Mouse (Mus musculus) forebrain, postnatal 0 days (tissue): ENCODE results near the gene Gkn3. TPM values are rescaled to one million over a fixed set of nuclear protein-coding genes. Genes with fewer than 3 reads are reported as not detected.
A peak's percentile ranks its signal among the peaks of the same experiment; 100 is the strongest.

Experiments used
- ATAC-seq: fragments of 200-750 bp; cut with Nextera tagmentation; 2 replicates; pipeline ENCODE4 v1.8.0; 2017; ENCODE audit warnings: mild to moderate bottlenecking, moderate library complexity
- DNase-seq: peaks from one replicate; pipeline ENCODE4 v3.0.0-alpha.2; 2015
- H3K27ac ChIP-seq: fragments of 300-500 bp; sonication (generic); 2 replicates; pipeline ENCODE4 v1.5.1; 2014; ENCODE audit warnings: low read depth, mild to moderate bottlenecking, antibody characterized with exemption, low read length, moderate library complexity, mixed read lengths
- H3K27me3 ChIP-seq: fragments of 300-500 bp; sonication (generic); 2 replicates; pipeline ENCODE4 v1.6.1; 2014; ENCODE audit warnings: mild to moderate bottlenecking, low read length, mixed read lengths; ENCODE audit not compliant: insufficient read depth
- H3K36me3 ChIP-seq: fragments of 300-500 bp; sonication (generic); 2 replicates; pipeline ENCODE4 v1.6.1; 2014; ENCODE audit warnings: mild to moderate bottlenecking, moderate library complexity; ENCODE audit not compliant: insufficient read depth
- H3K4me1 ChIP-seq: fragments of 300-500 bp; sonication (generic); 2 replicates; pipeline ENCODE4 v1.6.1; 2014; ENCODE audit warnings: antibody characterized with exemption; ENCODE audit not compliant: insufficient read depth
- H3K4me2 ChIP-seq: fragments of 300-500 bp; sonication (generic); 2 replicates; pipeline ENCODE4 v1.6.1; 2014; ENCODE audit warnings: low read depth, mild to moderate bottlenecking, moderate library complexity
- H3K4me3 ChIP-seq: fragments of 300-500 bp; sonication (generic); 2 replicates; pipeline ENCODE4 v1.5.1; 2014; ENCODE audit warnings: low read depth, low read length, mixed read lengths
- H3K9ac ChIP-seq: fragments of 300-500 bp; sonication (generic); 2 replicates; pipeline ENCODE4 v1.6.1; 2014; ENCODE audit warnings: mild to moderate bottlenecking
- H3K9me3 ChIP-seq: fragments of 300-500 bp; sonication (generic); 2 replicates; pipeline ENCODE4 v1.6.1; 2016; ENCODE audit warnings: low read length
- CTCF ChIP-seq: sonication (generic); IDR thresholded peaks from 2 replicates; pipeline ENCODE4 v1.5.1; 2016; ENCODE audit warnings: antibody characterized with exemption, control low read depth, low read depth
- WGBS: fragments of 180-500 bp; shearing (Covaris S2); extraction: QIAGEN DNeasy Blood & Tissue Kit; methylation state at CpG from one replicate; pipeline ENCODE4 v1.1.7; 2014; 5-methylcytosine and 5-hydroxymethylcytosine counted together
- polyA plus RNA-seq: library from polyadenylated mRNA; unstranded; fragments of >200 nt; fragmentation: Nextera tagmentation; extraction: Ambion mirVana; gene quantifications from 2 replicates; pipeline ENCODE4 v1.2.1, GENCODE M21; 2015
- total RNA-seq: library from RNA; depleted of rRNA; stranded (reverse); fragments of >200 nt; gene quantifications from 2 replicates; pipeline ENCODE4 v1.2.3, GENCODE M21; 2014

The Gkn3 gene
- total and polyA plus RNA-seq, 2 experiments from 2014 or later = 0.86 TPM; not detected in 1

DNA sequence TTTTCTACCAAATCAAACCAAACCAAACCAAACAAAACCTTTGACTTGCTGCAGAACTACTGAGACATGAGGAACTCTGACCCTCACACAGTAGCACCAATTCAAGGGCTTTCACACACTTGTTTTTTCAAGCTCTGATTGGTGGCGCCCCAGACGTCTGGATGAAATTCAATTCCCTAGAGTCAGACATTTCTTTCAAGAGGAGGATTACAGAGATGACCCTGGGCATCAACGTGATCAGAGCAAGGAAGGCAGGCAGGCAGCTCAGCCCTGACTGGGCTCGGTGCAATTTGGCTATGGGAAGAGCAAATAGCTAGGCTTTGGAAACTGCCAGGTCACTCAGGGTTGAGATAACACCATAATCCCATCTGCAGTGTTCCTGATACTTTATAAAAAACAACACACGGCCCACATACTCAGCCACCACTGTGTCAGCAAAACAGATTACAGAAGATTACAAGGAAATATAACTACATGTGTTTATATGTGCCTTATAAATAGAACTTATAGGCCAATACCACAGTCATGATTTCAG is 787 bp upstream of the Gkn3 start:
- DNase-seq (no peak), ATAC-seq (no peak)
- H3K9ac ChIP-seq = no peak overlapping the region
- no peaks in the 10 kb centered on the region for H3K36me3 ChIP-seq
- no peak overlapping the region for H3K27ac ChIP-seq
- H3K27me3 ChIP-seq = 0 out of 2 replicates have a peak, but pooled peaks cover 2% of the 10 kb centered on the region
- H3K4me3 ChIP-seq = no peak overlapping the region
- 42% methylated on average over 5 of the region's 5 CpGs for WGBS
- no peaks in the 10 kb centered on the region for H3K9me3 ChIP-seq
- no peak for TF ChIP-seq CTCF
- H3K4me1 ChIP-seq = no peaks in the 10 kb centered on the region
- H3K4me2 ChIP-seq = no peak overlapping the region

DNA sequence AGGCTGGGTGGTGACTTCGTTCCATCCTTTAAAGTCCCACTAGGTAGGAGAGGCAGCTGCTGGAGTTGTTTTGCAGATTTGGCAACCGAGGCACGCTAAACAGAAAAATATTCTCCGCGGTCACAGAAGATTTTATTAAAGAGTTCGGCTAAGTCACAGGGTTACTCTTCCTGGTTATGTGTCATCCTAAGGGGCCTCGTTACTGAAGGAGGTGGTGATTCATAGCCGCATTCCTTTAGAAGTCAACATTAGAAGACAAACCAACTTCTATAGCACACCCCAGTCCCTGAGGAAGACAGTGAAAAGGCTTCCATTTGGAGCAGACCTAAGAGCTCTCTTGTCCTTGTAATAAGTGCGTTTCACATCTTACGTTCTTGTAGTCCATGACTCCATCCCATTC is 2.1 kb downstream of the Gkn3 start:
- 0 out of 2 replicates have a peak, but pooled peaks cover 2% of the 10 kb centered on the region for H3K27me3 ChIP-seq
- no peaks in the 10 kb centered on the region for H3K9me3 ChIP-seq
- ATAC-seq = no peak
- H3K27ac ChIP-seq = no peak overlapping the region
- WGBS = 83% methylated on average over 10 of the region's 10 CpGs
- H3K9ac ChIP-seq = no peak overlapping the region
- TF ChIP-seq CTCF = no peak
- no peak overlapping the region for H3K4me2 ChIP-seq
- H3K36me3 ChIP-seq = no peaks in the 10 kb centered on the region
- no peak overlapping the region for H3K4me3 ChIP-seq
- no peaks in the 10 kb centered on the region for H3K4me1 ChIP-seq
- DNase-seq = no peak

DNA sequence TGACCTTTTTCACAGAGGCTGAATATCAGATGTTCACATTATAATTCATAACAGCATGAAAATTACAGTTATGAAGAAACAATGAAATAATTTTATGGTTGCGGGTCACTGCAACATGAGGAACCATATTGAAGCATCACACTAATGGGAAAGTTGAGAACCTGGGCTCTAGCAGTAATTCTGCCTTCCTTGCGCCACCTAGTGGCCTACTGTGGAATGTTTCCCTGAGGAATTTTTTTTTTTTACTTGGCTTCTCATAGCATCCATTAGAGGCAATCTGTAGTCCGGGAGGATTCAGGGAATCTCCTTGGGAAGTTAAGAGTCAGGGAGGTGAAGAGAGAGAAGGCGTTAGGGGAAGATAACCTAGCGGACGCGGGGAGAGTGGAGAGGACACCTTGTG is 2.5 kb downstream of the Gkn3 start:
- DNase-seq (peak; percentile 92), ATAC-seq (no peak)
- Histone ChIP-seq H3K27ac (no peak overlapping the region), H3K4me2 (no peak overlapping the region), H3K9me3 (no peaks in the 10 kb centered on the region), H3K36me3 (no peaks in the 10 kb centered on the region), H3K27me3 (0 out of 2 replicates have a peak, but pooled peaks cover 2% of the 10 kb centered on the region), H3K9ac (no peak overlapping the region), H3K4me1 (no peaks in the 10 kb centered on the region), H3K4me3 (no peak overlapping the region)
- peak; percentile 94 for TF ChIP-seq CTCF
- 12% methylated on average over 7 of the region's 7 CpGs for WGBS

DNA sequence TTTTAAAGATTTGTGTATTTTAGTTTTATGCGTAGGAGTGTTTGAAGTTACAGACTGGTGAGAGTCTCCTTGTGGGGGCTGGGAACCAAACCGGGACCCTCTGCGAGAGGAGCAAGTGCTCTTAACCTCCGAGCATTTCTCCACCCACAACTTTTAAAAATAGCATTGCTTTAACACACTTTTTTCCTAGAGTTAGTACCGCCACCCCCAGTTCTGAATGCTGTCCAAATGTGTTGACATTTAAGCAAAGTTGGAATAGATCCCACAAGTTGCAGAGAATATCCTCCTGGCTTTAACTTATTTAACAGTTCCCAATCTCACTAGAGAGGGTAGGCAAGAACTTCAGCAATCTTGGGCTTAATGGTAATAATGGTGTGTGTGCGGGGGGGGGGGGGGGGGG is 4.0 kb downstream of the Gkn3 start:
- DNase-seq = peak; percentile 35
- WGBS = 51% methylated on average over 6 of the region's 6 CpGs
- Histone ChIP-seq H3K27ac (no peak overlapping the region), H3K4me3 (peak overlapping the region; percentile 35; the same call in 1 of the 2 replicates), H3K36me3 (no peaks in the 10 kb centered on the region), H3K9me3 (no peaks in the 10 kb centered on the region), H3K9ac (0 out of 2 replicates have a peak overlapping the region, but pooled peaks have one; percentile 38), H3K4me2 (peak overlapping the region; percentile 52), H3K27me3 (0 out of 2 replicates have a peak, but pooled peaks cover 2% of the 10 kb centered on the region), H3K4me1 (no peaks in the 10 kb centered on the region)
- no peak for ATAC-seq
- TF ChIP-seq CTCF = no peak

DNA sequence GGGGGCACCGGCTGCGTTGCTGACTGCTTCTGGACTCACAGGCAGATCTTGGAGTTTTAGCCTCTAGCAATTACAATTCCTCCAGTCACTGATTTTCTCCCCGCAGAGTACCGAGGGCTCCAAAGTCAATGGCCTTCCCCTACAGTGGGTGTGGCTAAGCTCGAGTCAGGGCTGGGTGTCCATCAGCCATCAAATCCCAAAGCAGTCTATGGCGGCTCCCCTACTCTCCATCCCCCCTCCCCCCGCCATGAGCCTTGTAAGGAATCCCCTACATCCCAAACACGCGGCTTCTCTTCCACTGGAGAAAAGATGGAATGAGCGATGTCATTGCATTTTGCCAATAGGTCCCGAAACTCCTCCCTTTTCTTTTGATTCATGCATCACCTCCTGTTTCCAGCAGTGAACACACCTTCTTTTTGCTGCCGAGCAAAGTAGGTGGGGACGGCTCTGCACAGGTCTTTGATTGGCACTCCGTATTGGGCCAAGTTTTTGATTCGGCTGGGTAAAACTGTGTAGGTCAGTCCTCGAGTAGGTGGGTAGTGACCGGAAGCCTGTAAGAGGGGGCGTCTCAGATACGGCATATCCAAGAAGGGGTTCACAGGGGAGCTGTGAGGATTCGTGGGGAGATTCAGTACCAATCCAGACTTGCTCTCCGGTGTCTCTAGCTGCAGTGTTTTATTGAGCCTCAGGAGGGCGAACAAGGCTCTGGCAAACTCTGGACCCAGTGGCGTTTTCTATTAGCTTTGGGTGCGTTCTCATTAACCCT is 4.6 kb downstream of the Gkn3 start:
- peak; percentile 64 for DNase-seq
- peak; percentile 65 for TF ChIP-seq CTCF
- Histone ChIP-seq H3K9me3 (no peaks in the 10 kb centered on the region), H3K4me3 (peak overlapping the region; percentile 35), H3K9ac (peak overlapping the region; percentile 38), H3K4me2 (peak overlapping the region; percentile 52), H3K36me3 (no peaks in the 10 kb centered on the region), H3K27ac (no peak overlapping the region), H3K4me1 (no peaks in the 10 kb centered on the region), H3K27me3 (0 out of 2 replicates have a peak, but pooled peaks cover 2% of the 10 kb centered on the region)
- peak; percentile 85 for ATAC-seq
- 8% methylated on average over 24 of the region's 24 CpGs for WGBS

DNA sequence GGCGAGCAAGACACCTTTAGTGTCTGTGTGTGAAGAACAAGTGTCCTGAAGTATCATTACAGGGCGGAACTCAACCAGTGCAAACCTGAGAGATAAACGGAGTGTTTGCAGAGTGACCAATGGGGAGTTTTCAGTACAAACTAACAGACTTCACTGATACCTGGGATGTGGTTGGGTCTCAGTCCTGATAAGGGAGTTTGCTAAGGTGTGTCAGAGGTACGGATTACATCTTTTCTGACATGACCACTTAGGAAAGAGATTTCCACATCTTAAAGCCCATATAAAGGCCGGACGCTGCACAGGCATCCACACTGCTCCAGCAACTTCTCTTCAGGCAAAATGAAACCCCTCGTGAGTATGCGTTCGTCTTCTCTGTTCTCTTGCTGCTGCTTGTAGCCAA is 15.7 kb downstream of the Gkn3 start, which contains the start of gene Gkn2:
Gene Gkn2 (plus strand): TSS at position 301 of the 400 bp plus-strand sequence.
- Histone ChIP-seq H3K27ac (no peak within 1 kb of the TSS), H3K27me3 (no peaks in the 10 kb centered on the region), H3K4me1 (no peaks in the 10 kb centered on the region), H3K4me3 (no peak within 1 kb of the TSS), H3K9ac (no peak within 1 kb of the TSS), H3K36me3 (no peaks in the 10 kb centered on the region), H3K4me2 (no peak within 1 kb of the TSS), H3K9me3 (no peaks in the 10 kb centered on the region)
- WGBS = 92% methylated on average over 9 of the region's 9 CpGs
- ATAC-seq (no peak), DNase-seq (no peak)
- TF ChIP-seq CTCF = no peak

DNA sequence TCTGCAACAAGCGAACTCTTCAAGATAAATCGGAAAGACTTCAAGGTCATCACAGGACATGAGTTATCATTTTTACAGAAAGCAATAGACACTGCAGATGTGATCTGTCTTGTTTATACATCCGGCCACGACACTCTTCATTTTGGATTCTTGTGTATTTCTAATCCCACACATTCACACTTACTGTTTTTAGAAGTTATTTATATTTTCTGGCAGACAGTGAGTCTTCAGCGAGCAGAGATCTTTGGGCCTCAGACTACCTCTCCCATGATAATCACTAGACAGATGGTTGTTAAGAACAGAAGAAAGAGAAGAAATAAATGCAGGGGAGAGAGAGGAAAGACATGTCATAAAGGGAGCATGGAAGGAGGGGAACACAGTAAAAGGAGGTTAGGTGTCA is 19.5 kb downstream of the Gkn3 start:
- no peak overlapping the region for H3K4me2 ChIP-seq
- H3K4me1 ChIP-seq = no peaks in the 10 kb centered on the region
- H3K9ac ChIP-seq = no peak overlapping the region
- H3K36me3 ChIP-seq = no peaks in the 10 kb centered on the region
- no peak for ATAC-seq
- H3K27ac ChIP-seq = no peak overlapping the region
- no peak overlapping the region for H3K4me3 ChIP-seq
- no peak for DNase-seq
- no peaks in the 10 kb centered on the region for H3K27me3 ChIP-seq
- no peak for TF ChIP-seq CTCF
- WGBS = 84% methylated on average over 5 of the region's 5 CpGs
- H3K9me3 ChIP-seq = no peaks in the 10 kb centered on the region
